Mouse (Mus musculus): ENCODE measurements at regions not wholly inside any gene's neighbourhood (a gene's known extent, or its start where the extent isn't known, plus 50 kb on each side); places are given as distances from the start of the nearest gene placed in this dataset.

GRCm38 (mm10) chr16:15052389-15052923 lies 146.1 kb downstream of the Efcab1 start:
- no peak for DNase-seq (ENCODE audit: low read depth, low spot score)

- DNase-seq (ENCODE audit: low read depth, low spot score): peak; percentile 85
These were observed 146.8 kb downstream of the Efcab1 start for GRCm38 (mm10) chr16:15052924-15053793.

GRCm38 (mm10) chr16:15053840-15054239 lies 147.4 kb downstream of the Efcab1 start:
- no peak for DNase-seq (ENCODE audit: low read depth, low spot score)

GRCm38 (mm10) chr16:15054306-15055001 lies 148.0 kb downstream of the Efcab1 start:
- DNase-seq (ENCODE audit: low read depth, low spot score): no peak

GRCm38 (mm10) chr16:15055697-15056096 lies 149.3 kb downstream of the Efcab1 start:
- no peak for DNase-seq (ENCODE audit: low read depth, low spot score)

GRCm38 (mm10) chr16:15070485-15070960 lies 164.1 kb downstream of the Efcab1 start:
- DNase-seq (ENCODE audit: low read depth, low spot score): no peak

- no peak for DNase-seq (ENCODE audit: low read depth, low spot score)
These were observed 168.0 kb downstream of the Efcab1 start for GRCm38 (mm10) chr16:15074407-15074806.

- no peak for DNase-seq (ENCODE audit: low read depth, low spot score)
These were observed 177.3 kb downstream of the Efcab1 start for GRCm38 (mm10) chr16:15083692-15084091.

- DNase-seq (ENCODE audit: low read depth, low spot score): peak; percentile 2
These were observed 177.8 kb downstream of the Efcab1 start for GRCm38 (mm10) chr16:15084147-15084752.

- DNase-seq (ENCODE audit: low read depth, low spot score): peak; percentile 46
These were observed 178.6 kb downstream of the Efcab1 start for GRCm38 (mm10) chr16:15084753-15085728.

GRCm38 (mm10) chr16:15086556-15086955 lies 180.2 kb downstream of the Efcab1 start:
- DNase-seq (ENCODE audit: low read depth, low spot score): no peak

GRCm38 (mm10) chr16:15103938-15104337 lies 197.5 kb downstream of the Efcab1 start:
- no peak for DNase-seq (ENCODE audit: low read depth, low spot score)

GRCm38 (mm10) chr16:15107234-15107633 lies 200.8 kb downstream of the Efcab1 start:
- no peak for DNase-seq (ENCODE audit: low read depth, low spot score)

- no peak for DNase-seq (ENCODE audit: low read depth, low spot score)
These were observed 204.1 kb upstream of the Gm21897 start for GRCm38 (mm10) chr16:15113131-15113530.

GRCm38 (mm10) chr16:15113989-15114556 lies 203.2 kb upstream of the Gm21897 start:
- DNase-seq (ENCODE audit: low read depth, low spot score): no peak

- DNase-seq (ENCODE audit: low read depth, low spot score): no peak
These were observed 202.6 kb upstream of the Gm21897 start for GRCm38 (mm10) chr16:15114574-15115230.

- no peak for DNase-seq (ENCODE audit: low read depth, low spot score)
These were observed 201.9 kb upstream of the Gm21897 start for GRCm38 (mm10) chr16:15115386-15115785.

GRCm38 (mm10) chr16:15119799-15120198 lies 197.5 kb upstream of the Gm21897 start:
- DNase-seq (ENCODE audit: low read depth, low spot score): no peak

GRCm38 (mm10) chr16:15128996-15129395 lies 188.3 kb upstream of the Gm21897 start:
- no peak for DNase-seq (ENCODE audit: low read depth, low spot score)

GRCm38 (mm10) chr16:15129806-15130205 lies 187.5 kb upstream of the Gm21897 start:
- no peak for DNase-seq (ENCODE audit: low read depth, low spot score)
